Mouse (Mus musculus) ES-E14 (cell line): ENCODE measurements at regions not wholly inside any gene's neighbourhood (a gene's known extent, or its start where the extent isn't known, plus 50 kb on each side); places are given as distances from the start of the nearest gene placed in this dataset.

Experiments used
- DNase-seq: peaks from one replicate; pipeline ENCODE4 v3.0.0-alpha.2; 2013; ENCODE audit warnings: low read depth, low spot score
- H3K27ac ChIP-seq: 2 replicates; pipeline ENCODE4 v1.5.1; 2012; ENCODE audit warnings: low read depth, mild to moderate bottlenecking, low read length, moderate library complexity, mixed read lengths; ENCODE audit not compliant: poor library complexity, insufficient read depth, severe bottlenecking
- H3K36me3 ChIP-seq: 2 replicates; pipeline ENCODE4 v1.6.1; 2012; ENCODE audit warnings: mild to moderate bottlenecking, low read length, moderate library complexity, mixed read lengths; ENCODE audit not compliant: control insufficient read depth, poor library complexity, insufficient read depth, severe bottlenecking
- H3K4me1 ChIP-seq, 2 experiments: fragments of 150-350 bp in 1 of 2; sonication (generic) in 1 of 2; 2 replicates each; pipeline ENCODE4 v1.6.1; 2012; ENCODE audit warnings: low read length in 2 of 2, mild to moderate bottlenecking in 1 of 2, mixed read lengths in 1 of 2; ENCODE audit not compliant: control insufficient read depth in 2 of 2, insufficient read depth in 2 of 2, poor library complexity in 1 of 2
- H3K4me3 ChIP-seq, 2 experiments: fragments of 150-350 bp in 1 of 2; sonication (generic) in 1 of 2; 2 replicates each; pipeline ENCODE4 v1.5.1; 2012; ENCODE audit warnings: low read length in 2 of 2, low read depth in 1 of 2, mild to moderate bottlenecking in 1 of 2, mixed read lengths in 1 of 2; ENCODE audit not compliant: insufficient read depth in 1 of 2, poor library complexity in 1 of 2, severe bottlenecking in 1 of 2
- H3K9ac ChIP-seq: 2 replicates; pipeline ENCODE4 v1.6.1; 2012; ENCODE audit warnings: low read depth, mild to moderate bottlenecking, low read length, mixed read lengths; ENCODE audit not compliant: poor library complexity, insufficient read depth, severe bottlenecking
- H3K9me3 ChIP-seq: fragments of 150-350 bp; sonication (generic); 2 replicates; pipeline ENCODE4 v1.6.1; 2012; ENCODE audit warnings: low read depth, mild to moderate bottlenecking, low read length; ENCODE audit not compliant: control insufficient read depth, insufficient read depth
- CHD2 ChIP-seq: IDR thresholded peaks from 2 replicates; pipeline ENCODE4 v1.6.1; 2014; ENCODE audit warnings: mild to moderate bottlenecking, low read depth, low read length, inconsistent platforms
- HCFC1 ChIP-seq: IDR thresholded peaks from 2 replicates; pipeline ENCODE4 v1.6.1; 2012; ENCODE audit warnings: low read length, inconsistent platforms, borderline replicate concordance; ENCODE audit not compliant: insufficient read depth
- MAFK ChIP-seq: IDR thresholded peaks from 2 replicates; pipeline ENCODE4 v1.6.1; 2014; ENCODE audit warnings: mild to moderate bottlenecking, low read depth, low read length, inconsistent platforms; ENCODE audit not compliant: insufficient read depth
- ZC3H11A ChIP-seq: IDR thresholded peaks from 2 replicates; pipeline ENCODE4 v1.6.1; 2012; ENCODE audit warnings: low read depth, mild to moderate bottlenecking, inconsistent platforms, low read length, borderline replicate concordance
- ZNF384 ChIP-seq: IDR thresholded peaks from 2 replicates; pipeline ENCODE4 v1.6.1; 2012; ENCODE audit warnings: low read depth, low read length, inconsistent platforms
- in situ Hi-C, 2 experiments: fragments of 600-800 bp; cut with MboI; formaldehyde crosslinking; loops; one replicate each; pipeline ENCODE4 v1.15.1; 2025; ENCODE audit warnings: low sequenced_read_pairs in 2 of 2, inconsistent platforms in 1 of 2; ENCODE audit not compliant: unreplicated experiment in 2 of 2

DNA sequence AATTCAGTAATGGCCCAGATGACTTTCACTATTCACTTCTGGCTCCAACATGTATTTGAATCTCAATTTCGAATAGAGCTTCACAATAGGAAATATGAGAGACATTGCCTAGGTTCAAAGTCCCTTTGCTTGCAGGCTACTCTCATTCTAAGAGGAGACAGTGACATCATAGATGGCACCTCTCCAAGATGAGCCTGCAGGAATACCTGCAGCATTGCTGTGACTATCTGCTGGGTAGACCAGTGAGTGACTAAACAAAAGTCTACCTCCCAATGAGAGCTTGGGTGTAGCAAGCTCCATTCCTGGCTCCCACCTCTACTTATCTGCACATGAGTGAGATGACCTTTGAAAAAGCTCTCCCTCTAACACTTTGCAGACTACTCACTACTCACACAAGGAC, 1632.6 kb upstream of the Gm6569 start:
- in situ Hi-C loops, result loop anchor here in 1 of 2 experiments (25.0 kb wide), 1 partner anchor 836 kb away; no protein-coding TSS in a partner anchor
- Histone ChIP-seq H3K36me3 (no peaks in the 10 kb centered on the region), H3K4me1 (no peaks in the 10 kb centered on the region), H3K4me3 (no peak overlapping the region), H3K9ac (no peak overlapping the region), H3K27ac (no peak overlapping the region), H3K9me3 (no peaks in the 10 kb centered on the region)
- DNase-seq, result no peak
- no peak for TF ChIP-seq HCFC1
- TF ChIP-seq CHD2, result no peak
- no peak for TF ChIP-seq ZNF384
- no peak for TF ChIP-seq MAFK
- no peak for TF ChIP-seq ZC3H11A

DNA sequence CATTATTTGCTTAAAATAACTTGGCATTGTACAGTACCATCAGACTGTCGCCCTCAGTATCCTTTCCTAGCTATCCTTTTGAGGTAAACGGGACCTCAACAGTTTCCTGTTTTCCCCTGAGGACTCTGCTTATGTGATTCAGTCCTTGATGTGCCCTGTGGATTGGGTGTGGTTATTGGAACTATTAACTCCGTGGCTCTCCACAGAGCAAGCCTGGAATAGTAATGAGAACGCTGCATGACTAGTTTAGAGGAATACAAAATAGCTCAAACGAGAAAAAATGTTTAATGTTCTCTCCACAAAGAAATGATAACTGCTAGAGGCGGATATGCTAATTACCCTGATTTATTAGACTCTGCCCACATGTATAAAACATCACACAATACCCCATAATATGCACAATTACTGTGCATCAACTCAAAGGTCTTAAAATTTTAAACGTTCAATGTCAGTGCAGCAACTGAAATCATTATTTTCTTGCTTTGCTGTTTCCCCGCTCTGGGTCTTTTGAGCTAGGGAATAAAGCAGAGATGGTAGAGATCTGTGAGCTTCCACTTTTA, 1629.0 kb upstream of the Gm6569 start:
- no peaks in the 10 kb centered on the region for H3K4me1 ChIP-seq
- H3K36me3 ChIP-seq, result no peaks in the 10 kb centered on the region
- TF ChIP-seq CHD2, result no peak
- TF ChIP-seq ZNF384, result no peak
- TF ChIP-seq MAFK, result no peak
- no peak for TF ChIP-seq ZC3H11A
- no peak for TF ChIP-seq HCFC1
- H3K9ac ChIP-seq, result no peak overlapping the region
- no peak for DNase-seq
- in situ Hi-C loops, result loop anchor here in 1 of 2 experiments (25.0 kb wide), 1 partner anchor 832 kb away; no protein-coding TSS in a partner anchor
- no peaks in the 10 kb centered on the region for H3K9me3 ChIP-seq
- H3K4me3 ChIP-seq, result no peak overlapping the region
- no peak overlapping the region for H3K27ac ChIP-seq

- TF ChIP-seq CHD2, result no peak
- peak; percentile 58; the same call in 1 of the 2 replicates for TF ChIP-seq ZC3H11A
- peak; percentile 41 for DNase-seq
- Histone ChIP-seq H3K4me1 (no peaks in the 10 kb centered on the region), H3K36me3 (no peaks in the 10 kb centered on the region), H3K4me3 (no peak overlapping the region), H3K27ac (no peak overlapping the region), H3K9ac (no peak overlapping the region), H3K9me3 (no peaks in the 10 kb centered on the region)
- in situ Hi-C loops, result loop anchor here in 1 of 2 experiments (25.0 kb wide), 1 partner anchor 831 kb away; no protein-coding TSS in a partner anchor
Observed at GRCm38 (mm10) chr15:72205950-72206349, 1628.4 kb upstream of the Gm6569 start.

- no peak overlapping the region for H3K4me3 ChIP-seq
- in situ Hi-C loops, result loop anchor here in 1 of 2 experiments (25.0 kb wide), 1 partner anchor 830 kb away; no protein-coding TSS in a partner anchor
- DNase-seq, result no peak
- TF ChIP-seq ZC3H11A (no peak), CHD2 (no peak), HCFC1 (no peak), MAFK (no peak), ZNF384 (no peak)
- no peaks in the 10 kb centered on the region for H3K4me1 ChIP-seq
- no peaks in the 10 kb centered on the region for H3K36me3 ChIP-seq
- no peak overlapping the region for H3K27ac ChIP-seq
- H3K9ac ChIP-seq, result no peak overlapping the region
- no peaks in the 10 kb centered on the region for H3K9me3 ChIP-seq
Observed at GRCm38 (mm10) chr15:72207589-72207988, 1626.8 kb upstream of the Gm6569 start.

- Histone ChIP-seq H3K4me1 (no peaks in the 10 kb centered on the region), H3K9ac (no peak overlapping the region), H3K4me3 (no peak overlapping the region), H3K9me3 (no peaks in the 10 kb centered on the region), H3K36me3 (no peaks in the 10 kb centered on the region), H3K27ac (no peak overlapping the region)
- no peak for DNase-seq
- in situ Hi-C loops, result loop anchor here in 1 of 2 experiments (25.0 kb wide), 1 partner anchor 829 kb away; no protein-coding TSS in a partner anchor
- TF ChIP-seq HCFC1, result no peak
- TF ChIP-seq ZC3H11A, result no peak
- TF ChIP-seq CHD2, result no peak
- no peak for TF ChIP-seq ZNF384
- no peak for TF ChIP-seq MAFK
Observed at GRCm38 (mm10) chr15:72208076-72208475, 1626.3 kb upstream of the Gm6569 start.
